Mouse (Mus musculus) liver, adult (tissue): ENCODE results near the gene Pax5.

Experiments
- GATA4 ChIP-seq: IDR thresholded peaks from 2 replicates; pipeline ENCODE4 v1.6.1; 2014; ENCODE audit warnings: mild to moderate bottlenecking, low read length; ENCODE audit not compliant: insufficient replicate concordance

Pax5 gene

DNA sequence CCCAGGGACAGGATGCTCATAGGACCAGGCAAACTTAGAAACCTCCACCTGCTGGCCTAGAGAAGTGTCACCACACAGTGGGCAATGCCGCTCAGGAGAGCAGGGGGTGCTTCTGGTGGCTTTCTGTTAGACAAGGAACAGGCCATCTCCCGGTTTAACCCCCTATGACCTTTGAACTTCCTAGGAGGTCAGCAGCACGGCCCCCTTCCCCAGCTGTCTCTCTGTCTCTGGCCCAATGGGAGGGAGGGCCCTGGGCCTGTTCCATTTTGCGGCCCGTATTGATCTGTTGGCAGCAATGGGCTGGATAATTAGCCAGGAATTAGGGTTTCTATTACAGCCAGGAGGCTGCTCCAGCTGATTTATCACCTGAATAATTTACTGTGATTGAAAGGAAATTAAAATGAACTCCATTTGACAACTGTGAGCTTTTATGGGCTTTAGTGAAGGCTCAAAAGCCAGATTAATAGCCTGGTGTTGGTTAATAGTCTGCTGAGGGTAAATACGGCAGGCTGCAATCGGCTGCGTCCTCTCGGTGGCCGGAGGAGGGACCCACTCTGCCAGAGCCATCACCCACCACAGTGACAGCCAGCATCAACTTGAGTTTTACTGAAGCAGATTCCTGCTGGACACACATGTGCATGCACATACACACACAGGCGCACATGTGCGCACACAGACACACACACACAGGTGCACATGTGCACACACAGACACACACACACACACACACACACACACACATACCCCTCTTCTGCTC, 68.3 kb downstream of the Pax5 start:
- no peak for TF ChIP-seq GATA4

DNA sequence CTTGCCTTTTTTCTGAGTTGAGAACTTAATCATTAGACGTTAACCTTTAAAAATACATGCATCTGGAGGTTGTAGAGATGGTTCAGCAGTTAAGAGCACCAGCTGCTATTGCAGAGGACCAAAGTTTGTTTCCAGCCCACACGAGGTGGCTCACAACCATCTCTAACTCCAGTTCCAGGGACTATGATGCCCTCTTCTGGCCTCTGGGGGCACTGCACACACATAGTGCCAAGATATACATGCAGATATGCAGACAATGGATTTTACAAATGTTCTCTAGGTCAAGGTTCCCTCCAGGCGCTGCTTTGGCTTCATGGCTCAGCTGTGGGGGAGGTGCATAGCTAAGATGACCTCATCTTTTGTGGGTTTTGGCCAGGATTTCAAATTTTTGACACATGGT, 74.7 kb downstream of the Pax5 start:
- TF ChIP-seq GATA4 = no peak

DNA sequence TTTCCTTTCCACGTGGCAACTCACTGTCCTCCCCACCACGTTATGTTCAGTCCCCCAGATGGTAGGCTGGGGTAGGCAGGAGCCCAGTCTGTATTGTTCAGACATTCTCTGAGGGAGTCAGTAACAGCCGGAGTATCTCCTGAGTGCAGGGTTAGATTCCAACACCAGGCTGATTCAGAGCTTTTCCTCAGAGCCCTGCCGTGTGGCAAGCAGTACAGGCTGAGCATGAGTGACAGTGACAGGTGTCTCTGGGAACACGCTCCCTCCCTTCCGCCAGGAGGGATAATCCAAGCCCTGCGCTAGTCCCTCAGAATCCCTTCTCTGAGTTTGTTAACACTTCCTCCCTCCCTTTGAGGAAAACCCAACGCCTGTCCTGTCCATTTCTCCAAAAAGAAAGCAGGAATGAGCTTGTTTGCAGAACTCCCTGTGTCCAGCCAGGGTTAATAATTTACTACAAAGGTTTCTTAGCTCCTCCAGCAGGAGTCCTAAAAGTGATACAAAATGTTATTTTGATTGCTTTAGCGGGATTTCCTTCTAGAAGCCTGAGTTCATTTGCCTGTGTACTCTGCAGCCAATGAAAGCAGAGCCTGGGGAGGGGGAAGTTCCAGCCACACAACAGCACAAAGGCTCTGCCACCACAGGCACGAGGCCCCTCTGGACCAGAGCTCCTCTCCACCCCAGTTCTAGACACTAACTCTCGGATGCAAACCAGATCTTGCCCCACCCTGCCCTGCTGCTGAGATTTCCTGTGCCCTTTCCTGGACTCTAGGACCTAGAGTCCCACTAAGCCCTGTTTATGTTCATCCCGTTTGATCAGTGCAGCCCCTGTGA, 76.4 kb downstream of the Pax5 start:
- no peak for TF ChIP-seq GATA4

DNA sequence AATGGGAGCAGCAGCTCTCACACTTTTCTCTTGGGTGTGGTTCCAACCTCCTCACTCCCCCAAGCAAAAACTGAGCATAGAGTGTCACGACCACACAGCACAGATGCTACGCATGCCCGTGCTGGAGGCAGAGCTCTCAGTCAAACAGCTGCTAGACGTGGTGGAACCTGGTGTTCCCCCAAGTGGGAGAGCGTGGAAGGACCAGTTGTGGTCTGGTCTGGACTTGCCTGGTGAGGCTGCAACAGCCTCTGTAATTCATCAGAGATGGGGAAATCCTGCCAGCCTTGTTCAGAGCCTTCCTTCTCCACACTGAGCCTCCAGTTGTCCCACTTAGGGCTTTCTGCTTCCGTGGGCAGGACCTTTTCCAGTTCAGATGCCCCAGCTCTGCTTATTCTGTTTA, 80.2 kb downstream of the Pax5 start:
- no peak for TF ChIP-seq GATA4

- TF ChIP-seq GATA4 = no peak
Measured at GRCm38 (mm10) chr4:44627890-44628289, 82.4 kb downstream of the Pax5 start.

DNA sequence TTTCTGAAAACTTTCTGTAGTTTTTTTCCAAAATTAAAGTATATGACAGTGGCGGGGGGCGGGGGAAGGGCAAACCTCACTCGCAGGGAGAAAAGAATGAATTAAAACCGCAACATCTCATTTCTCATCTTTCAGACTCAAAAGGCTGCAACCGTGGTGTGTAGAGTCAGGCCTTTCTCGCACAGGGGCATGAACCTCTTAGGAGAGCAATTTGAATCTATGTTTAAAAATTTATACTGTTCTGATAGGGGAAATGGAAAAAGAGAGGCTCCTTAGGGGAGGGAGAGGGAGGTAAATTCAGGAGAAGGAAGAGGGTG, 85.2 kb downstream of the Pax5 start:
- no peak for TF ChIP-seq GATA4

GRCm38 (mm10) chr4:44624232-44625107, 85.8 kb downstream of the Pax5 start:
- TF ChIP-seq GATA4 = no peak

- no peak for TF ChIP-seq GATA4
Measured at GRCm38 (mm10) chr4:44623435-44623727, 86.9 kb downstream of the Pax5 start.

DNA sequence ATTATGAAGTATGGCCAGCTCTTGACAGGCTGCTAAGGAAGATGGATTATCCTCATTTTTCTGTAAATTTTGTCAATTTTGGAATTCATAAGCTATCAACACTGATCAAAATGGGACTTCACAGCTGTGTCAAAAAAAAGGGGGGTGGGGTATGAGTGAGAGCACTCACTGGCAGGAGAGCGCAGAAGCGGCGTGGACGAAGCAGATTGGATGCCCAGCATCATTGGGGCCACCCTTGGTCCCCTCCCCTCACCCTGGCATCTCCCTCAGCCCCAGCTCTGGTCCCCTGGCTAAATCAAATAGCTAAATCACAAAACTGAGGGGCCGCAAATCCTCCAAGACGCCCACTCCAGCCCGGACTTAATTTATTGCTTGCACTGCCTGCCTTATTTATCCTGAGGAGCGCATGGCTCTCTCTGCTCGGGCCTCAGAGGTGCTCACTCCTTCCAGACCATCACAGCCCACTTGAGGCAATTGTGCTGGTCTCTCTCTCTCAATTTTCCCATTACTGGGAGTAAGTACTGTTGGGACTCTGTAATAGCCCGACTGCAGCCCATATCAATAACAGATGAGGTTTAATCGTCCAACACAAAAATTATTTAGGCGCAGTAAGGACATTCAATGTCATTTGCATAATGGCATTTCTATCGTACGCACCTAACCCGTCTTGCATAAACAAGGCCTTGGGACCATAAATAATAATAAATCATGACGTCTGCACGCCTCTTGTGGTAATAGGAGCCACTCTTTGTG, 87.4 kb downstream of the Pax5 start:
- TF ChIP-seq GATA4 = no peak

DNA sequence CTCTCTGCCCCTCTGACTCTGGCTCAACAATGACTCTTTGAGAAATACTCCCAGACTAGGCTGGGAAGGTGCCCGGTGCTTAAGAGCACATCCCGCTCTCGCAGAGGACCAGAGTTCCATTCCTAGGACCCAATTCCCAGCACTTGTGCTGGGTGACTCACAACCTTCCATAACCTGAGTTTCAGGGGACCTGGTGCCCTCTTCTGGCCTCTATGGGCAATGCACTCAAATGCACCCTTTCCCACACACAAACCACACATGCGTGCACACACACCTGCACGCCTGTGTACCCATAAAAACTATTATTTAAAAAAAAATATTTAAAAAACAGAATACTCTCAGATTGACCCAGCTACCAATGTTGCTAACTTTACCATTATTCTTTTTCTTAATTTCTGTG, 90.0 kb downstream of the Pax5 start:
- no peak for TF ChIP-seq GATA4

- TF ChIP-seq GATA4 = no peak
Measured at GRCm38 (mm10) chr4:44614066-44614667, 96.1 kb downstream of the Pax5 start.

DNA sequence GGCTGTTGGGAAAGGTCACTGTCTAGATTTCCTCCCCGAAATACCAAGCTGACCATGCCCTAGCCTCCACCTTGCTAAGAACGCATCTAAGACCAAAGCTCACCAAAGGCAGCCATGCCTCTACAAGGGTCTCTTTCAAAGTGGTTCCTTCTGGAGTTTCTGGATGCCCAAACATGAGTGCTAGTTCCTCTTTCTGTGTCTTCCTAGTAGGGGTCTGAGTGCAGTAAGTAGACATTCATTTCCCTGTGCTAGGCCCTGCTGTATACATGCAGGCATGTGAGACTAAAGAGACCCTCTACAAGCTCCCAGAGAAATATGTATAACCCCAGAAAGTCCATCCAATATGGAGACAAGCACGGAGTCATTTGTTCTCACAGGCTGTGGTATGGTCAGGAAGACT, 97.9 kb downstream of the Pax5 start:
- TF ChIP-seq GATA4 = no peak

GRCm38 (mm10) chr4:44605453-44605852, 104.8 kb downstream of the Pax5 start:
- no peak for TF ChIP-seq GATA4

DNA sequence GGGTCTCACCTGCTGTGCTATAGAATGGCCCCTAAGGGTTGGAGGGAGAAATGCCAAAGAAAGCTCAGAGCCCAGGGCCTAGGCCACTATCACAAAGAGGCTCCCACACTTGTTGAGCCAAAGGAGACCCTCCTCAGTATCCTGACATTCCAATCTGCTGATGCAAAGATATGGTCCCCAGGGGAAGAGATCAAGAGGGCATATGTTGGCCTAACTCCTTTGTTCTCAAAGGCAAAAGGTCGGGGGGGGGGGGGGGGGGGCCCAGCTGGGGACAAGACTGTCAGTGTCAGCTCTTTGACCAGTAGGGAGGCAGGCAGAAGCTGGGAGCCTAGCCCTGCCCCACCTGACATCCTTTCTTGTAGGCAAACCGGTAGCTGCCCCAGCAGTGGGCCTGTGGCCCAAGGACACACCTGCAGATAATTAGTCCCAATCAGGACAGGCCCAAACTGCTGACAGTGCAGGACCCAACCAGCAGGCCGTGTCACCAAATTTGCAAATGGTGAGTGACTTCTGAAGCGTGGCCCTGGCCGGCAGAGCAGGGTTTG, 108.0 kb downstream of the Pax5 start:
- no peak for TF ChIP-seq GATA4
